Mouse (Mus musculus) brain, embryonic 14.5 days (tissue): Measurements from ENCODE around the gene Sh3d19.

ENCODE experiments used
- CTCF ChIP-seq: fragments of 200-500 bp; IDR thresholded peaks from 2 replicates; pipeline ENCODE4 v1.5.1; 2012; ENCODE audit warnings: inconsistent platforms, mild to moderate bottlenecking, moderate library complexity, borderline replicate concordance; ENCODE audit not compliant: insufficient read depth, insufficient read length; ENCODE audit errors: extremely low read depth
- POLR2A ChIP-seq: fragments of 200-500 bp; IDR thresholded peaks from 2 replicates; pipeline ENCODE4 v1.6.1; 2012; ENCODE audit warnings: mild to moderate bottlenecking, inconsistent platforms, borderline replicate concordance; ENCODE audit not compliant: poor library complexity, insufficient read depth, insufficient read length, severe bottlenecking; ENCODE audit errors: extremely low read depth

DNA sequence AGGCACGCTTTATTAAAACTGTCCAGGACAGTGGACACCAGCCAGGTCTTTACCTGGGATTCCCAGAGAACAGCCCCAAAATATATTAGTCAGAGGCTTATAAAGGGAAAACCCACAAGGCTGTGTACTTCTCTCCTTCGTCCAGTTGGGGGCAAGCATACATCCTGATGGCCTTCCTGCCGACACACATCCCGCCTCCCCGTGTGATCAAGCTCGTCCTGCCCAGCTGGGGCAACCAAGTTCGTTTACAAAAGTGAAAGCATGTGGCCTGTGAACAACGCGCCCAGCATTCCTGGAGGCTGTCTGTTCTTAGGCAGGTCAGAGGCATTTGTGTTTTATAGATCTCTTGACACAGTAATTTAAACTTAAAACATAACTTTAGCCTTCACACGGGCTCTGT, 139.2 kb downstream of the Sh3d19 start:
- TF ChIP-seq POLR2A, result no peak
- peak; percentile 35; the same call in 1 of the 2 replicates for TF ChIP-seq CTCF
